Mouse (Mus musculus): Measurements from ENCODE around the gene Abtb1.

Abtb1 gene

DNA sequence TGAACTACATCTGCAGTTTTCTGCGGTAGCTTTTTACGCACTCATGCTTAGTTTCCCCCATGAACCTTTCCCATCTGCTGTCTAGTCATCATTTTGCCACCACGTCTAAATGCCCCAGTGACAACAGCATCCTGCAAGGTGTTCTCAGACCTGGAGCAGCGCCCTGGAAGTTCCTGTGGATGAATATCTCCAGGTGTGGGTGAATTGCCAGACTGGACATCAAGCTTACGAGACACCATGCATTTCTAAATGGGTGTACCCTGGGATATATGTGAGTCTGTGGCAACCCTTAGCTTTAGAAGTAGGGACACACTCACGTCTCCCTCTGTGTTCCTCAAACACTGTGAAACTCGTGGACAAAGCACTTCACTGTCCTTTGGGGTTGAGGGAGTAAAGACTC, 41.6 kb downstream of the Abtb1 start:
- peak; percentile 69 for DNase-seq

DNA sequence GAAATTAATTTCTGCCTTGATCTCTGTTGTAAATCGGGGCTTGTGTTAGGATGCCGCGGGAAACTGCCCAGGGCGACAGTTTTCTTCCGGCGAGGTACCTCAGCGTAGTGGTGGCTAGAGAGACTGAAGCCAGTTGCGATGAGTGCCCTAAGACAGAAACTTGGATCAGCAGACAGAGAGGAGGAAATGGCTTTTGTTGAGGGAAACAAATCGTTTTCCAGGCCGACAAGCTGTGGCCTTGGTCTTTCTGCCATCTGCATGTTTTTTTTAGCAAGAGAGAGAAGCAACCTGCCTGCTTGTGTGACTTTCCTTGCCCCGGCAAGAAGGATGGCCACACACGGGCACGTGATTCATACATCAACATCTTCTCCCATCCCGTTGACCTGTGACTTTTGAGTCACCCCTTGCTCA, 47.2 kb downstream of the Abtb1 start:
- DNase-seq, result peak; percentile 67

DNA sequence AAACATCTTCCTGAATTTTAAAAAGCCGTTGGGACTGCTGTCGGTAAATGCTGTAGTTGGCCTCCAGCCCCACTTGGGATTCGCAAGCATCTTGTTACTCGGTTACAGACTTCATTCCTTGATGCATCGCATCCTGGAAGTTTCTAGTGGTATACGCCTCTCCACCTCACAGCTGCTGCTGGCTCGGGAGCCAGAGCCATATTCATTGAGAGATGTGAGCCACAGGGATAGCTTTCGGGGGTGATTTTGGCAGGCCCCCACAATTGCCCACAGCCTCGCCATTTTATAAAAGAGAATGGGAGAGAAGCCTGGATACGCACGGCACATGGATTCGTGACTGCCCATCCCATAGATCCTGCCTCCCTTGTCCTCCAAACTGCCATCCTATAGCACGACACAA, 47.9 kb downstream of the Abtb1 start:
- DNase-seq, result no peak

DNA sequence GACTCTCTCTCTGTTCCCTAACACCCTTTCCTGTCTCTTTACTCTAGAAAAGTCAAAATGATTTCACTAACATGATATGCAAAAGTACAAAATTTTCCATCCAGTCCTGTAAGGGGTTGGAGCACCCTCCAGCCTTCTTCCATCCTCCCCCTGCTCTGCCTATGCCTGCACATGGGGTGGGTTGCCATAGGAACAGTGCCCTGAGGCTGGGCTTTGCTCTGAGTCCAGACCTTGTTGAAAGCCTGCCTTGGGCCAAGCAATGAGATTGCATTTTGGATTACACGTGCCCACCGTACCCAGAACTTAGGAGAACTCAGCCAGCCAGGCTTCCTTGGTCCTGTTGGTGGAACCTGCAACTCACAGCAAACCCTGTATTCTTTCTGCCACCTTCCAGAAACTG, 48.5 kb downstream of the Abtb1 start:
- no peak for DNase-seq

DNA sequence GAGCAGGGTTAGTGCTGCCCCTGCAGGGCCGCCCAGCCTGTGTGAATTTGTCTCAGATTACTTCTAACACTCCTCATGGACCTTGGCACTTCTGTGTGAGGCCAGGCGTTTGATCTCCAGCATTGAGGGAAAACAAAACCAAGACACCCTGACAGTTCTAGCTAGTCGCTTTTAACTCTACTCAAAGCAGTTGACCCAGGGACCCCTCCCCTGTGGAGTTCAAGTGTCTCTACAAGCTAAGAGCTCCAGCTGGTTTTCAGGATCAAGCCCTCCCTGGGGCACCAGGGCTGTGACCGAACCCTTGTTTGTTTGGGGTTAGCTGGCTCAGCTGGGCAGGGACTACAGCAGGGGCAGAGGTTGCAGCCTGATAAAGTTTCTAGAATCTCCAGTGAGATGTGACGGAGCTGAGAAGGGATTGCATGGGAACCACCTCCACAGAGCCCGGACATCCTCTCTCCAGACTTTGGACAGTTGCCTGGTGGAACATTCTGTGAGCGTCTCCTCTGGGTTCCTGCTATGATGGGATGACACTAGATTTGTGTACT, 49.6 kb downstream of the Abtb1 start:
- peak; percentile 67 for DNase-seq

DNA sequence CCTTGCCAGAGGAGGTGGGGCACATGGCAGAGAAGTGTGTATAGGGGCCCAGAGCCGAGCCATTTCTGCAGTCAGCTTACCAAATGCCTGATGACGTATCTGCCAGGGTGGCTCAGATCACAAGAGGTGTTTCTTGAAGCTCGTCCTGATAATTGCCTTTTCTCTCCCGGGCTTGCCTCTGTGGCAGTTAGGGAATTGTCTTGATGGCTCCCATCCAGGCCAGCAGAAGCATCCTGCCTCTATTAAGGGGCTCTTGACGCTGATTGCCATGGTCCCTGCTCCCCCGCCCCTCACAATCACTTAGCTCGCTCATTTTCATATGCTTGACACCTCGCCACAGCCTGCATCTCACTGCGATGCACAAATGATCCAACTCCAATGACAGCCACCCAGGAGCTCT, 50.5 kb downstream of the Abtb1 start:
- no peak for DNase-seq

DNA sequence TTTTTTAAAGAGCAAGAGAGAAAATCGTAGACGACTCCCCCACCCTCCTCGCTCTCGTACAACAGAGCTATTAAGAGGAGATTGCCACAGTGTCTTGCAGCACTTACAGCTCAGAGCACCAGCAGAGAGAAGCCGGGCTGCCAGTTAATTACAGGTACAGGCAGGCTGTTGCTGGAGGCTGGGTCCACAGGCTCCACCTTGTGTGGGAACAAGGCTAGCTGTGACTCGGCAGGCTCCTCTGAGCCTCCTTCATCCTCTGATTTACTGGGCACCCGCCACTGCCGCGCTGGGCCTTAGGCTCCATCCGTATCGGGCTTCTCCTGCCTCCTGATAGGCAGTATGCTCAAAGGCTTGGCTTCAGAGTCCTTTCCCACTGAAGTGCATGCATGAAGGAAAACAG, 53.6 kb downstream of the Abtb1 start:
- DNase-seq, result peak; percentile 71

DNA sequence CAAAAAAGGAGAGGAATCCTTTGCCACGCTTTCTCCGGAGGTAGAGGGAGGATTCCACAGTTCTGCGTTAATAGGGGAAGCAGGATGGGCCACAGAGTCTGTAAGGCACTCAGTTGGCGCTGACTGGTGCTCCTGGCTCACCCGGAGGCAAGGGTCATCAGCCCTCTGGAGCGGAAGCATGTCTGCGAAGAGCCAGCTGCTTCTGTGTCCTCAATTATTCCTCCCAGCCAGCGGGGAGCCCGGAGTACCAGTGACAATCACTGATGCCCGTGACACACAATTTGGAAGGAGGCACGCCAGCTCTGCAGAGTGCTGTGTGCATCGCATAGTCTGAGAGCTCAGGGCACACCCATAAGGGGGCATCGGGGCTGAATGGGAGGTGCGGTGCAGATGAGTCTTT, 54.3 kb downstream of the Abtb1 start:
- DNase-seq, result peak; percentile 72

DNA sequence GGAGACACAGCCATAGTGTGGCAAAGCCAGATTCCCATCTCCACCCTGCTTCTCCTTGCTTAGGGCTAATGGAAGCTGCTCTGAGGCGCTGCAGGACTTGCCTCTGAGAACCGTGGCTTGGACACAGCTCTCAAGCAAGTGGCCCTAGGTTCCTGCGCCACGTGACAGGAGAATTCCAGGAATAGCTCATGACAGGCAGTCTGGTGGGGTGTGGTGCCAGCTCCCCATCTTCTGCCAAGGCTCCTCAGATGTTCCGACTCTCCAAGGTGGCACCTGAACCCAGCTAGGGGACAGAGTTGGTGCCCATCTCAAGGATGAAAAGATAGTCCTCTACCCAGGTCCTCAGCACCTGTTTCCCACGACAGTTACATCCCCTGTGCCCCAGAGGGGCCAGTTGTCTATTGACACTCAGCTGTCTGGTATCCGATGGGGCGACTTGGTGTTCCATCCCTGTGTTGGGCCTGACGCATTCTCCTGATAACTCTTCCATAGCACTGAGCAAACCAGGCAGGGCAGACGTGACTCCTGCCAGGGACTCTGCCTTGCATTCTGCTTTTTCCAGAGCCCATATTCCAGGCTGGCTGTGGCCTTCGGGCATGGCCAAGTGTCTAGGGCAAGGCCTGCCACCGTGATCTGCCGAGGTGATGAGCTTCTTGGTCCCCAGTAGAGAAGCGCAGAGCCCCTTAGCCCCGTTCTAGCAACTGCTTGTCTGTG, 54.9 kb downstream of the Abtb1 start:
- DNase-seq, result peak; percentile 94

All from cerebellum, adult 9-10 months (tissue).